Mouse (Mus musculus) liver, embryonic 14.5 days (tissue): ENCODE data around the gene Pxylp1. TPM values are rescaled to one million over a fixed set of nuclear protein-coding genes. Genes with fewer than 3 reads are reported as not detected.

Experiments
- ATAC-seq: fragments of 200-750 bp; cut with Nextera tagmentation; 2 replicates; pipeline ENCODE4 v1.8.0; 2017; ENCODE audit warnings: moderate number of reproducible peaks, mild to moderate bottlenecking, moderate library complexity; ENCODE audit not compliant: insufficient read depth
- DNase-seq, 3 experiments: peaks; one replicate each; pipeline ENCODE4 v3.0.0-alpha.2; 2012 to 2013; ENCODE audit warnings: low read depth in 3 of 3, low spot score in 3 of 3
- H3K27ac ChIP-seq: fragments of 300-500 bp; sonication (generic); 2 replicates; pipeline ENCODE4 v1.5.1; 2014; ENCODE audit warnings: moderate library complexity, mild to moderate bottlenecking, control low read depth, inconsistent platforms
- H3K27me3 ChIP-seq: fragments of 300-500 bp; sonication (generic); 2 replicates; pipeline ENCODE4 v1.6.1; 2014; ENCODE audit warnings: mild to moderate bottlenecking, low read length, moderate library complexity; ENCODE audit not compliant: control insufficient read depth, insufficient read depth
- H3K36me3 ChIP-seq: fragments of 300-500 bp; sonication (generic); replicated peaks from 2 replicates; pipeline ENCODE4 v1.6.1; 2014; ENCODE audit warnings: low read depth; ENCODE audit not compliant: control insufficient read depth, insufficient read depth
- H3K4me1 ChIP-seq, 2 experiments: fragments of 200-500 bp in 1 of 2; fragments of 300-500 bp in 1 of 2; sonication (generic) in 1 of 2; replicated peaks; 2 replicates each; pipeline ENCODE4 v1.6.1; 2012 to 2014; ENCODE audit warnings: antibody characterized with exemption in 1 of 2, inconsistent platforms in 1 of 2, low read length in 1 of 2; ENCODE audit not compliant: control insufficient read depth in 2 of 2, insufficient read depth in 2 of 2
- H3K4me2 ChIP-seq: fragments of 300-500 bp; sonication (generic); 2 replicates; pipeline ENCODE4 v1.6.1; 2014; ENCODE audit warnings: low read depth, mild to moderate bottlenecking, control low read depth, moderate library complexity
- H3K4me3 ChIP-seq, 2 experiments: fragments of 200-500 bp in 1 of 2; fragments of 300-500 bp in 1 of 2; sonication (generic) in 1 of 2; 2 replicates each; pipeline ENCODE4 v1.5.1; 2012 to 2014; ENCODE audit warnings: low read depth in 2 of 2, low read length in 2 of 2, mild to moderate bottlenecking in 2 of 2, control low read depth in 1 of 2, inconsistent platforms in 1 of 2, moderate library complexity in 1 of 2; ENCODE audit not compliant: insufficient read depth in 1 of 2
- H3K9ac ChIP-seq: fragments of 300-500 bp; sonication (generic); replicated peaks from 2 replicates; pipeline ENCODE4 v1.6.1; 2014; ENCODE audit warnings: mild to moderate bottlenecking, control low read depth, moderate library complexity
- H3K9me3 ChIP-seq: fragments of 300-500 bp; sonication (generic); 2 replicates; pipeline ENCODE4 v1.6.1; 2016; ENCODE audit warnings: low read length, mixed read lengths; ENCODE audit not compliant: control insufficient read depth
- CTCF ChIP-seq: IDR thresholded peaks from 2 replicates; pipeline ENCODE4 v1.5.1; 2016; ENCODE audit warnings: antibody characterized with exemption, low read depth, control low read depth
- EP300 ChIP-seq: IDR thresholded peaks from 2 replicates; pipeline ENCODE4 v1.6.1; 2016; ENCODE audit warnings: antibody characterized with exemption, low read depth
- WGBS: fragments of 180-500 bp; shearing (Covaris S2); extraction: QIAGEN DNeasy Blood & Tissue Kit; methylation state at CpG from one replicate; pipeline ENCODE4 v1.1.7; 2014; ENCODE audit not compliant: insufficient replicate concordance; 5-methylcytosine and 5-hydroxymethylcytosine counted together
- polyA plus RNA-seq, 2 experiments: library from polyadenylated mRNA; depleted of rRNA in 1 of 2; stranded (reverse) in 1 of 2; unstranded in 1 of 2; fragments of >200 nt; fragmentation: Nextera tagmentation in 1 of 2; extraction: Ambion mirVana in 1 of 2; gene quantifications; 2 replicates each; pipeline versions ENCODE4 v1.2.1 to v1.2.3; 2012 to 2014

Gene Pxylp1
- polyA plus RNA-seq, 2 experiments: 1.3 to 3.5 TPM

GRCm38 (mm10) chr9:96811996-96812395, 80.5 kb downstream of the Pxylp1 start:
- TF ChIP-seq EP300 (no peak), CTCF (no peak)
- DNase-seq (no peak), ATAC-seq (no peak)
- no peaks in the 10 kb centered on the region for H3K9me3 ChIP-seq
- no peak overlapping the region for H3K9ac ChIP-seq
- H3K27ac ChIP-seq: no peak overlapping the region
- no peaks in the 10 kb centered on the region for H3K27me3 ChIP-seq
- no peak overlapping the region for H3K4me2 ChIP-seq
- 63% methylated on average over 4 of the region's 4 CpGs for WGBS
- H3K4me3 ChIP-seq: no peak overlapping the region
- no peaks in the 10 kb centered on the region for H3K36me3 ChIP-seq
- H3K4me1 ChIP-seq: no peaks in the 10 kb centered on the region

GRCm38 (mm10) chr9:96800131-96800825, 92.2 kb downstream of the Pxylp1 start:
- no peak overlapping the region for H3K4me2 ChIP-seq
- no peaks in the 10 kb centered on the region for H3K9me3 ChIP-seq
- H3K9ac ChIP-seq: no peak overlapping the region
- no peaks in the 10 kb centered on the region for H3K27me3 ChIP-seq
- no peak for DNase-seq
- H3K36me3 ChIP-seq: no peaks in the 10 kb centered on the region
- TF ChIP-seq EP300 (no peak), CTCF (no peak)
- H3K4me3 ChIP-seq: no peak overlapping the region
- 17% methylated on average over 5 of the region's 5 CpGs for WGBS
- no peak for ATAC-seq
- H3K4me1 ChIP-seq: peaks cover 0 to 3% of the 10 kb centered on the region in 2 experiments; a peak in 1 of 4 replicates
- no peak overlapping the region for H3K27ac ChIP-seq

- ATAC-seq (no peak), DNase-seq (no peak)
- Histone ChIP-seq H3K36me3 (no peaks in the 10 kb centered on the region), H3K27ac (no peak overlapping the region), H3K4me1 (peaks cover 0 to 4% of the 10 kb centered on the region in 2 experiments; a peak in 1 of 4 replicates), H3K9me3 (no peaks in the 10 kb centered on the region), H3K27me3 (no peaks in the 10 kb centered on the region), H3K9ac (no peak overlapping the region), H3K4me2 (no peak overlapping the region), H3K4me3 (no peak overlapping the region)
- TF ChIP-seq EP300 (no peak), CTCF (no peak)
- 67% methylated on average over 3 of the region's 3 CpGs for WGBS
These were observed 95.2 kb downstream of the Pxylp1 start for GRCm38 (mm10) chr9:96797311-96797710.

- no peaks in the 10 kb centered on the region for H3K27me3 ChIP-seq
- ATAC-seq (peak; percentile 35; the same call in 1 of the 2 replicates), DNase-seq (no peak)
- peak overlapping the region in 1 of 2 experiments; percentile 49; a peak in 2 of 4 replicates for H3K4me3 ChIP-seq
- WGBS: 10% methylated on average over 10 of the region's 10 CpGs
- no peaks in the 10 kb centered on the region for H3K9me3 ChIP-seq
- peaks cover 0 to 4% of the 10 kb centered on the region in 2 experiments; a peak in 1 of 4 replicates for H3K4me1 ChIP-seq
- no peak overlapping the region for H3K27ac ChIP-seq
- no peak for TF ChIP-seq EP300
- no peak for TF ChIP-seq CTCF
- H3K9ac ChIP-seq: no peak overlapping the region
- peak overlapping the region; percentile 51 for H3K4me2 ChIP-seq
- H3K36me3 ChIP-seq: no peaks in the 10 kb centered on the region
These were observed 97.0 kb downstream of the Pxylp1 start for GRCm38 (mm10) chr9:96795399-96795928.

GRCm38 (mm10) chr9:96794601-96795000, 97.9 kb downstream of the Pxylp1 start:
- Histone ChIP-seq H3K36me3 (no peaks in the 10 kb centered on the region), H3K4me3 (no peak overlapping the region), H3K4me2 (no peak overlapping the region), H3K27ac (no peak overlapping the region), H3K4me1 (peaks cover 0 to 4% of the 10 kb centered on the region in 2 experiments; a peak in 1 of 4 replicates), H3K27me3 (no peaks in the 10 kb centered on the region), H3K9ac (no peak overlapping the region), H3K9me3 (no peaks in the 10 kb centered on the region)
- DNase-seq (no peak), ATAC-seq (no peak)
- WGBS: 52% methylated on average over 2 of the region's 2 CpGs
- TF ChIP-seq CTCF (no peak), EP300 (no peak)
